Mouse (Mus musculus) lung, adult 2 months (tissue): Measurements from ENCODE around the gene Map6. TPM values are rescaled to one million over a fixed set of nuclear protein-coding genes. Genes with fewer than 3 reads are reported as not detected.
A peak's percentile ranks its signal among the peaks of the same experiment; 100 is the strongest.

ENCODE experiments used
- DNase-seq: peaks from one replicate; pipeline ENCODE4 v3.0.0; 2022
- H3K4me1 ChIP-seq: fragments of 200-500 bp; 2 replicates; pipeline ENCODE4 v1.6.1; 2011; ENCODE audit warnings: low read length; ENCODE audit not compliant: control insufficient read depth, insufficient read depth
- H3K4me3 ChIP-seq: fragments of 200-500 bp; replicated peaks from 2 replicates; pipeline ENCODE3; 2011; ENCODE audit warnings: low read depth, mild to moderate bottlenecking, control low read depth, low read length; ENCODE audit errors: extremely low read depth
- CTCF ChIP-seq: fragments of 200-500 bp; IDR thresholded peaks from 2 replicates; pipeline ENCODE4 v1.5.1; 2011; ENCODE audit warnings: mild to moderate bottlenecking, low read length, control low read depth; ENCODE audit not compliant: insufficient read depth
- POLR2A ChIP-seq: fragments of 200-500 bp; IDR thresholded peaks from 2 replicates; pipeline ENCODE4 v1.6.1; 2011; ENCODE audit warnings: low read depth, mild to moderate bottlenecking, control low read depth, low read length, borderline replicate concordance; ENCODE audit errors: extremely low read depth
- WGBS: fragments of 180-500 bp; shearing (Covaris S2); methylation state at CpG from one replicate; pipeline ENCODE4 v1.1.7; 2018; 5-methylcytosine and 5-hydroxymethylcytosine counted together
- polyA plus RNA-seq: library from polyadenylated mRNA; depleted of rRNA; stranded (reverse); fragments of >200 nt; gene quantifications from 2 replicates; pipeline ENCODE4 v1.2.3, GENCODE M21; 2012

Gene Map6
- polyA plus RNA-seq, 1 experiment, result 25.4 TPM

GRCm38 (mm10) chr7:99234916-99235315 lies 32.3 kb upstream of the Map6 start:
- TF ChIP-seq CTCF (no peak), POLR2A (no peak)
- no peak for DNase-seq
- Histone ChIP-seq H3K4me1 (no peaks in the 10 kb centered on the region), H3K4me3 (no peak overlapping the region)
- WGBS, result 33% methylated on average over 2 of the region's 2 CpGs

GRCm38 (mm10) chr7:99235657-99236056 lies 31.6 kb upstream of the Map6 start:
- 75% methylated on average over 2 of the region's 2 CpGs for WGBS
- H3K4me3 ChIP-seq, result no peak overlapping the region

GRCm38 (mm10) chr7:99236888-99237660 lies 30.2 kb upstream of the Map6 start:
- 76% methylated on average over 8 of the region's 8 CpGs for WGBS
- DNase-seq, result no peak
- H3K4me1 ChIP-seq, result no peaks in the 10 kb centered on the region
- H3K4me3 ChIP-seq, result no peak overlapping the region
- TF ChIP-seq CTCF, result no peak
- no peak for TF ChIP-seq POLR2A

More at GRCm38 (mm10) chr7:99235657-99236056, 31.6 kb upstream of the Map6 start:
- no peak for DNase-seq
- H3K4me1 ChIP-seq, result no peaks in the 10 kb centered on the region
- TF ChIP-seq CTCF (no peak), POLR2A (no peak)

- no peak within 1 kb of the TSS for H3K4me3 ChIP-seq
- TF ChIP-seq CTCF, result no peak
- no peak for TF ChIP-seq POLR2A
- H3K4me1 ChIP-seq, result no peaks in the 10 kb centered on the region
- WGBS, result 6% methylated on average over 13 of the region's 13 CpGs
- no peak for DNase-seq
Measured at GRCm38 (mm10) chr7:99238417-99238816, 28.8 kb upstream of the Map6 start, which contains the start of gene Mogat2. Mogat2 (minus strand) TSS chr7:99238619.

GRCm38 (mm10) chr7:99242097-99242496 lies 25.1 kb upstream of the Map6 start:
- DNase-seq, result no peak
- H3K4me3 ChIP-seq, result no peak overlapping the region
- H3K4me1 ChIP-seq, result no peaks in the 10 kb centered on the region
- 96% methylated on average over 11 of the region's 11 CpGs for WGBS
- TF ChIP-seq CTCF (no peak), POLR2A (no peak)

GRCm38 (mm10) chr7:99248157-99248742 lies 19.0 kb upstream of the Map6 start:
- no peak overlapping the region for H3K4me3 ChIP-seq
- no peak for DNase-seq
- 46% methylated on average over 5 of the region's 5 CpGs for WGBS
- TF ChIP-seq CTCF (no peak), POLR2A (no peak)
- H3K4me1 ChIP-seq, result no peaks in the 10 kb centered on the region

- 3% methylated on average over 43 of the region's 44 CpGs for WGBS
- no peak for DNase-seq
- Histone ChIP-seq H3K4me1 (no peaks in the 10 kb centered on the region), H3K4me3 (no peak overlapping the region)
- no peak for TF ChIP-seq CTCF
- no peak for TF ChIP-seq POLR2A
Measured at GRCm38 (mm10) chr7:99248906-99249581, 18.2 kb upstream of the Map6 start.

GRCm38 (mm10) chr7:99249582-99249911 lies 17.7 kb upstream of the Map6 start:
- DNase-seq, result peak; percentile 37
- TF ChIP-seq CTCF (peak; percentile 68), POLR2A (no peak)
- H3K4me1 ChIP-seq, result no peaks in the 10 kb centered on the region
- H3K4me3 ChIP-seq, result no peak overlapping the region
- WGBS, result 3% methylated on average over 10 of the region's 10 CpGs

- no peak overlapping the region for H3K4me3 ChIP-seq
- TF ChIP-seq CTCF (no peak), POLR2A (no peak)
- WGBS, result 33% methylated on average over 9 of the region's 9 CpGs
- H3K4me1 ChIP-seq, result no peaks in the 10 kb centered on the region
- DNase-seq, result no peak
Measured at GRCm38 (mm10) chr7:99250386-99250785, 16.9 kb upstream of the Map6 start.
